Mouse (Mus musculus) hindbrain, embryonic 13.5 days (tissue): ENCODE data around the gene Rhebl1. TPM values are rescaled to one million over a fixed set of nuclear protein-coding genes. Genes with fewer than 3 reads are reported as not detected.

Experiments
- ATAC-seq: fragments of 200-750 bp; cut with Nextera tagmentation; 2 replicates; pipeline ENCODE4 v1.8.0; 2017; ENCODE audit warnings: moderate TSS enrichment; ENCODE audit not compliant: low FRiP score
- H3K27ac ChIP-seq: fragments of 300-500 bp; sonication (generic); 2 replicates; pipeline ENCODE4 v1.5.1; 2015; ENCODE audit warnings: inconsistent platforms, mild to moderate bottlenecking, moderate library complexity
- H3K27me3 ChIP-seq: fragments of 300-500 bp; sonication (generic); 2 replicates; pipeline ENCODE4 v1.6.1; 2015; ENCODE audit warnings: mild to moderate bottlenecking, inconsistent platforms
- H3K36me3 ChIP-seq: fragments of 300-500 bp; sonication (generic); 2 replicates; pipeline ENCODE4 v1.6.1; 2015; ENCODE audit warnings: mild to moderate bottlenecking, inconsistent platforms
- H3K4me1 ChIP-seq: fragments of 300-500 bp; sonication (generic); replicated peaks from 2 replicates; pipeline ENCODE4 v1.6.1; 2015; ENCODE audit warnings: inconsistent platforms
- H3K4me2 ChIP-seq: fragments of 300-500 bp; sonication (generic); 2 replicates; pipeline ENCODE4 v1.6.1; 2015; ENCODE audit warnings: inconsistent platforms, mild to moderate bottlenecking, moderate library complexity
- H3K4me3 ChIP-seq: fragments of 300-500 bp; sonication (generic); 2 replicates; pipeline ENCODE4 v1.5.1; 2015; ENCODE audit warnings: mild to moderate bottlenecking, inconsistent platforms
- H3K9ac ChIP-seq: fragments of 300-500 bp; sonication (generic); 2 replicates; pipeline ENCODE4 v1.6.1; 2015; ENCODE audit warnings: mild to moderate bottlenecking, inconsistent platforms
- H3K9me3 ChIP-seq: fragments of 300-500 bp; sonication (generic); 2 replicates; pipeline ENCODE4 v1.6.1; 2016; ENCODE audit warnings: inconsistent platforms
- WGBS: fragments of 180-500 bp; shearing (Covaris S2); methylation state at CpG from one replicate; pipeline ENCODE4 v1.1.7; 2015; 5-methylcytosine and 5-hydroxymethylcytosine counted together
- polyA plus RNA-seq: library from polyadenylated mRNA; unstranded; fragments of >200 nt; fragmentation: Nextera tagmentation; extraction: Ambion mirVana; gene quantifications from 2 replicates; pipeline ENCODE4 v1.2.1, GENCODE M21; 2015

Gene Rhebl1
- polyA plus RNA-seq, 1 experiment from 2014 or later: 29.7 TPM

GRCm38 (mm10) chr15:98834059-98834458, 60.3 kb downstream of the Rhebl1 start:
- Histone ChIP-seq H3K27me3 (no peaks in the 10 kb centered on the region), H3K4me2 (no peak overlapping the region), H3K4me3 (no peak overlapping the region), H3K36me3 (peaks cover 62% of the 10 kb centered on the region), H3K9ac (peak overlapping the region; percentile 46; the same call in 1 of the 2 replicates), H3K4me1 (peaks cover 16% of the 10 kb centered on the region), H3K27ac (no peak overlapping the region), H3K9me3 (no peaks in the 10 kb centered on the region)
- 87% methylated on average over 13 of the region's 13 CpGs for WGBS
- ATAC-seq: no peak

GRCm38 (mm10) chr15:98833281-98833680, 61.1 kb downstream of the Rhebl1 start:
- Histone ChIP-seq H3K4me2 (no peak overlapping the region), H3K27ac (no peak overlapping the region), H3K9me3 (no peaks in the 10 kb centered on the region), H3K4me3 (no peak overlapping the region), H3K27me3 (no peaks in the 10 kb centered on the region), H3K36me3 (peaks cover 54% of the 10 kb centered on the region), H3K9ac (no peak overlapping the region), H3K4me1 (peaks cover 18% of the 10 kb centered on the region)
- 89% methylated on average over 11 of the region's 11 CpGs for WGBS
- no peak for ATAC-seq

- H3K9ac ChIP-seq: no peak overlapping the region
Observed at GRCm38 (mm10) chr15:98832161-98833058, 61.9 kb downstream of the Rhebl1 start.

GRCm38 (mm10) chr15:98831684-98832035, 62.7 kb downstream of the Rhebl1 start:
- no peaks in the 10 kb centered on the region for H3K27me3 ChIP-seq
- H3K36me3 ChIP-seq: peaks cover 43% of the 10 kb centered on the region
- H3K4me2 ChIP-seq: peak overlapping the region; percentile 77
- peak overlapping the region; percentile 86 for H3K27ac ChIP-seq
- H3K9me3 ChIP-seq: no peaks in the 10 kb centered on the region
- peak; percentile 51 for ATAC-seq
- H3K4me1 ChIP-seq: peaks cover 18% of the 10 kb centered on the region
- H3K9ac ChIP-seq: peak overlapping the region; percentile 83
- H3K4me3 ChIP-seq: peak overlapping the region; percentile 70
- WGBS: 17% methylated on average over 9 of the region's 9 CpGs

More at GRCm38 (mm10) chr15:98832161-98833058, 61.9 kb downstream of the Rhebl1 start:
- H3K4me2 ChIP-seq: peak overlapping the region; percentile 77
- no peaks in the 10 kb centered on the region for H3K27me3 ChIP-seq
- no peak for ATAC-seq
- no peak overlapping the region for H3K4me3 ChIP-seq
- peak overlapping the region; percentile 20; the same call in 1 of the 2 replicates for H3K27ac ChIP-seq
- WGBS: 63% methylated on average over 12 of the region's 12 CpGs
- peaks cover 50% of the 10 kb centered on the region for H3K36me3 ChIP-seq
- H3K9me3 ChIP-seq: no peaks in the 10 kb centered on the region
- H3K4me1 ChIP-seq: peaks cover 18% of the 10 kb centered on the region

- peak within 1 kb of the TSS; percentile 77 for H3K4me2 ChIP-seq
- peaks cover 18% of the 10 kb centered on the region for H3K4me1 ChIP-seq
- peak within 1 kb of the TSS; percentile 83 for H3K9ac ChIP-seq
- H3K9me3 ChIP-seq: no peaks in the 10 kb centered on the region
- peaks cover 36% of the 10 kb centered on the region for H3K36me3 ChIP-seq
- WGBS: under 1% methylated on average over 62 of the region's 66 CpGs
- peak within 1 kb of the TSS; percentile 70 for H3K4me3 ChIP-seq
- ATAC-seq: peak; percentile 97
- peak within 1 kb of the TSS; percentile 86 for H3K27ac ChIP-seq
- no peaks in the 10 kb centered on the region for H3K27me3 ChIP-seq
Observed at GRCm38 (mm10) chr15:98830736-98831683, 63.3 kb downstream of the Rhebl1 start, which contains the start of gene Prkag1. TSS of gene Prkag1 (minus strand) at chr15:98831521.

Other genes with a start within 250 kb of the Rhebl1 start
- gene Ddx23, start 231.6 kb downstream of the Rhebl1 start, polyA plus RNA-seq: 27.5 and 28.0 TPM in 2 replicates
- 7.3 and 7.4 TPM in 2 replicates for gene Rnd1, start 217.1 kb downstream of the Rhebl1 start, polyA plus RNA-seq
- 3.6 and 4.3 TPM in 2 replicates for gene Ccdc65, start 186.3 kb downstream of the Rhebl1 start, polyA plus RNA-seq
- 5.1 and 6.6 TPM in 2 replicates for gene Fkbp11, start 166.3 kb downstream of the Rhebl1 start, polyA plus RNA-seq
- gene Arf3, start 131.3 kb downstream of the Rhebl1 start, polyA plus RNA-seq: 68.4 and 71.7 TPM in 2 replicates
- 0.12 TPM in 1 of 2 replicates, not detected in the other for gene Wnt10b, start 116.4 kb downstream of the Rhebl1 start, polyA plus RNA-seq
- 3.7 and 4.6 TPM in 2 replicates for gene Wnt1, start 104.7 kb downstream of the Rhebl1 start, polyA plus RNA-seq
- 0.63 and 0.69 TPM in 2 replicates for gene Ddn, start 85.0 kb downstream of the Rhebl1 start, polyA plus RNA-seq
- 73.4 and 77.5 TPM in 2 replicates for gene Prkag1, start 63.0 kb downstream of the Rhebl1 start, polyA plus RNA-seq
- 11.6 and 12.1 TPM in 2 replicates for gene Kmt2d, start 23.3 kb downstream of the Rhebl1 start, polyA plus RNA-seq
- 1.7 and 2.2 TPM in 2 replicates for gene Dhh, start 4.0 kb upstream of the Rhebl1 start, polyA plus RNA-seq
- 37.7 and 38.3 TPM in 2 replicates for gene Lmbr1l, start 23.7 kb upstream of the Rhebl1 start, polyA plus RNA-seq
- gene Tuba1b, start 40.0 kb upstream of the Rhebl1 start, polyA plus RNA-seq: 1,016 and 1,054 TPM in 2 replicates
- not detected in 2 replicates for gene Gm49450, start 59.0 kb upstream of the Rhebl1 start, polyA plus RNA-seq
- 15,152 and 15,804 TPM in 2 replicates for gene Tuba1a, start 59.2 kb upstream of the Rhebl1 start, polyA plus RNA-seq
- gene Tuba1c, start 135.4 kb upstream of the Rhebl1 start, polyA plus RNA-seq: 28.1 and 28.2 TPM in 2 replicates
- 62.4 and 78.7 TPM in 2 replicates for gene Prph, start 160.6 kb upstream of the Rhebl1 start, polyA plus RNA-seq
- gene Troap, start 180.0 kb upstream of the Rhebl1 start, polyA plus RNA-seq: 8.4 and 10.0 TPM in 2 replicates
- gene C1ql4, start 193.3 kb upstream of the Rhebl1 start, polyA plus RNA-seq: 5.6 and 11.8 TPM in 2 replicates
- gene Dnajc22, start 198.6 kb upstream of the Rhebl1 start, polyA plus RNA-seq: 1.3 and 1.6 TPM in 2 replicates
- 42.1 and 45.0 TPM in 2 replicates for gene Spats2, start 231.4 kb upstream of the Rhebl1 start, polyA plus RNA-seq